Mouse (Mus musculus): ENCODE measurements around the gene Meltf. TPM values are rescaled to one million over a fixed set of nuclear protein-coding genes. Genes with fewer than 3 reads are reported as not detected.
A peak's percentile ranks its signal among the peaks of the same experiment; 100 is the strongest.

Meltf gene
- total RNA-seq, 1 experiment from 2014 or later = not detected

DNA sequence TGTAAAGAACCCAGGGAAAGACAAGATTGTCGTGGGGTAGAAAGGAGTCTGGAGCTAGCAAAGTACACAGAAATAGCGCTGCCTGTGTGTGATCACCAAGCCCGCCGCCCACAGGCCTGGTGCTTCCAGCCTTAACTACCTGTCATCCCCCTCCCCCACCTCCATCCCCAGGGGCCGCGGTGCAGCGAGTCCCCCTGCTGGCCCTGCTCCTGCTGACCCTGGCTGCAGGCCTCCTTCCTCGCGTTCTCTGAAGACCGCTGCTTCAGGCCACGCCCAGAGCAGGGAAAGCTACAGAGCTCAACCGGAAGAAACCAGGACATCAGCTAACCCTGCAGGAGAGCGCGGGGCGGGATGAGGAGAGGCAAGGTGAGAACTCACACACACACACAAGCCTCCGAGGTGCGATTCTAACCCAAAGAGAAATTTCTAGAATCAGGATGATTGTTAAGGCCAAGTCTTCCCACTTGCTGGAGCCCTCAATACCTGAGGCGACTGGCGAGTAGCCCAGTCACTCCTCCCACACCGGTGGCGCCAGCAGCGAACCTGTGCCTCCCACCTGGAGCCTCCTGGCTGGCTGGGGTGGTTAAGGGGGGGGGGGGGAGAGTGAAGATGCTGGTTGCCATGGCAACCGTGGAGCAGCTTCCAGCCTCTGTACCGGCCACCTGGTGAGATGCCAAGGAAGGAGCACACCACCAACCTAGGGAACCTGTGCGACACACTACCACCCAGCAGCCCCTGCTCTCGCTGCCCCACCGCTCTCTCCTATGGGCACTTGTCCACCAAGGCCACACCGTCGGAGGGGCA is 18.6 kb downstream of the Meltf start:
- no peak for DNase-seq

DNA sequence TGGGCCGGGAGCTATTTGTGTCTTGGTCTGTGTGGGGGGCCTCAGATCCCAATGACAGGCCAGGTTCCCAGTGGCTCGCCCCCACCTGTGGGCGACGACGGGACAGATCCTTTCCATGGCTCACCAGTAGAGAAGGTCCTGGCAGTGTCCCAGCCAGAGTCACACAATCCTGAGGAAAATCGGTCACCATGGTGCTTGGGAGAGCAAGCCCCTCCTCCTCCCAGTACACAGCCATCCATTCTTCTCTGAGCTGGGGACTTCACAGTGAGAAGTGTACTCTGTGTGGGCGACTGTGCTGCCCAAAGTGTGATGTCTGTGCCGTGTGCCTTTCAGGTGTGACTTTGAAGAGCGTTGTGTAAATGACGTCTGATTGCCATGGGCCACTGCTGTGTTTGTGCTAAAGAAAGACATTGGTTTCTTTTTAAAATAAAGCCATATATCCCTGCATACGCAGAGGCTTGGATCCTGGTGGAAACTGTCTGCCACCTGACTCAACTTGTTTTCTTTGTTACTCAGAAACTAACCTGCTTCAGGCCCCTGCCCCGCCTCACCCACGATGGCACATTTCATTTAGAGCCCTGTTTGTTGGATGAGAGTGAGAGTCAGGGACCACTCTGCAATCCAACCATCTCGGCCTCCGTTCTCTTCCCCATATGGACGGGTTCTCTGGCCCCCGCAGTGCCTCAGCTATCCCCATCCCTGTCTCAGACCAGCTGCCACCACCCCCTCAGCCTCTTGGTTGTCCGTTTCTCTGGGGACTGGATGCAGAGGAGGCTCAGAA is 20.1 kb downstream of the Meltf start:
- DNase-seq = no peak

DNA sequence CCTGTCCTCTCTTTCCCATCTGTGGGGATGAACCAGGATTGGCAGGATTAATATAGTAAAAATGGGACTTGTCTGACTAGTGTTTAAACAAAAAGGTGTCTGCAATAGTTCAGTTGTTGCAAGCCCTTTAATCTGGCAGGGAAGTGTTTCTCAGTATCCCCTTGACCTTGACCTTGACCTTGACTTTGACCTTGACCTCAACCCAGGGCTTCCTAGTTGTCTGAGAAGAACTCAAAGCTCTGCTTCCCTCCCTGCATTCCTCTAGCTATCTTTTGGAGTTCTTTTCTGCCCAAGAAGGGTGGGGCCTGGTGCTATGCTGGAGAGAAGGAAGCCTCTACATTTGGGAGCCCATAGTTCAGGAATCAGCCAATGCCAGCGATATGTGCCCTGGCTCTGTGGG is 23.3 kb downstream of the Meltf start:
- no peak for DNase-seq

DNA sequence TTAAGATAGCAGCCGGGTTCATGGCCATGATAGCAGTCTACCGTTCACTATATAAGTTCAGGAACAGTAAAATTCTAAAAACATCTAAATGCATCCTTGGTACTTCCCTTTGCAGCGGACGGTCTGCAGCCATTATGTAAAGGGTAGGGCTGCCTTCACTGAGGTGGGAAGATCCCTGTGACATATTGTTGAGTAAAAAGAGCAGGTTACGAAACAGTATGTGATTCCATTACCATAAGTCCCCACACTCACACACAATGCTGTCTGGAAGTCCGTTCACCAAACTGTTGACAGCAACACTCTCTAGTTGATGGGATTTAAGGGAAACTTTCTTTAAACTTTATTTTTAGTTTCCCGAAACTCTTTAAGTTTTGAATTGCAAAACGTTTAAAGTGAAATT is 24.6 kb downstream of the Meltf start:
- no peak for DNase-seq

DNA sequence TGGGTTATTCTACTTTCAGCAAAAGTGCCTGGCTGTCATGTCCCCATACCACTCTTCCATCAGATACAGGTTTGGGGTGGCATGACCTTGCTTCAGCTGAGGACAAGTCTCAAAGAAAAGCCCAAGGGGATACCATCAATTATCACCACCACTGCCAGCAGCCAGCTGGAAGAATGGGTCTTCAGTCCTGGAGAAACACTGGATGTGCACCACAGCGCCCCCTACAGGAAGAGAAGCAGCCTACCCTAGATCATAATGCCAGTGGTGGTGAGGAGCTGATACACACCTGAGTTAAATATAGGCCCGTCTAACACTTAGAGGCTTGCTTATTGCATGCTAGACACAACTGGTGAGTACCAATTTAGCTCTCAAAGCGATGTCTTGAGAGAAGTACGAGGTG is 26.7 kb downstream of the Meltf start:
- DNase-seq = no peak

DNA sequence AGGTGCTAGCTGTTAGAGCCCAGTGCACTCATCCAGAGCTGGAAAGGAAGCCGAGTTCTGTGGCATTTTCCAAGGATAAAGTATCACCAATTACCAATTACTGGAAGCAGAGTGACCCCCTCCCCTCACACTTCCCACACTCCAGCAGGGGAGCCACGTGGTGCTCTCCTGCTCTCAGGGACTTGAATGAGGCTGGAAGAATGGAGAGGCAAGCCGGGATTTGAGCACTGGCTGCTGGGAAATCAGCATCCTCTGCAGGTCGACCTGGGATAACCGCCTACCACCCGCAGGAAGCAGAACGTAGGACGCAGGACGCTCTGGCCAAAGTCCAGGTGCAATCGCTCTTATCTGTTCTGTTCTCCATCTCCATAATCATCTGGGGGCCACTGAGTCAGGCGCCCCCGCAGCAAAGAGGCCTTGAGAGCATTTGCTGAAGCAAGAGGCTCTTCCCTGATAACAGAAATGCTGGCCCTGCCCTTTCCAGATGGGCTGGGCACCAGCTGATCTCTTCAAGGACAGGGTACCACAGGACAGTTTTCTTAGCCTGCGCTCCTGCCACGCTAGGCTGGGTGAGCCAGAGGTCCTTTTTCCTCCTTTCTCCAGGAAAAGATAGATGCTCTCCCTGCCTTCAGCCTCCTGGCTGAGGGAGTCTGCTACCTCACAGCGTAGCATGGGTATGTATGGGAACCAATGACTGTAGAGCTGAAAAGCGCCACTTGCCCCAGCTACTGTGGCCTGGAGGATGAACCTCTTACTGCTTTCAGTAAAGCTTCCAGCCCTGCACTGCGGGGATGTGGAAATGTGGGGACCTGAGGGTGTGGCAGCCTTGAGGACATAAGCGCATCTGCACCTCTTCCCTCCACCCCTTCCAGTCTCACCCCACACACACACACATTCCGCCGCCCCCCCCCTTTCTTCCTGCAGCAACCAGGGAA is 27.5 kb downstream of the Meltf start:
- DNase-seq = no peak

DNA sequence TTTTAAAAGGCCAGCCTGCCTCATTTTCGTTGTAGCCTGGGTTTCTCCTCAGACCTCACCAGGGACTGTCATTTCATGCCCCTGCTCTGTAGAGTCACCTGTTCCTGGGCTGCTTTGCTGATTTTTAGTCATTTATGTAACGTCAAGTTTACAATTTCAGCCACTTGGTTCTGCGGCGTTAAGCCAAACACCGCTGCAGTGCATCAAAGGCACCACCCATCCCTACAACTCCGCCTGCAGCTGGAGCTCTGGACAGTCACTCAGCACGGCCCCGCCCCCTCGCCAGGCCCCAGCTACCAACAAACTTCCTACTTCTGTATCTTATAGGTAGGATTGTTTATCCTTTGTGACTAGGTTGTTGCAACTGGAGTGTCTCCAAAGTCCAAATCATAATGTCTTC is 28.3 kb downstream of the Meltf start:
- peak; percentile 50 for DNase-seq

DNA sequence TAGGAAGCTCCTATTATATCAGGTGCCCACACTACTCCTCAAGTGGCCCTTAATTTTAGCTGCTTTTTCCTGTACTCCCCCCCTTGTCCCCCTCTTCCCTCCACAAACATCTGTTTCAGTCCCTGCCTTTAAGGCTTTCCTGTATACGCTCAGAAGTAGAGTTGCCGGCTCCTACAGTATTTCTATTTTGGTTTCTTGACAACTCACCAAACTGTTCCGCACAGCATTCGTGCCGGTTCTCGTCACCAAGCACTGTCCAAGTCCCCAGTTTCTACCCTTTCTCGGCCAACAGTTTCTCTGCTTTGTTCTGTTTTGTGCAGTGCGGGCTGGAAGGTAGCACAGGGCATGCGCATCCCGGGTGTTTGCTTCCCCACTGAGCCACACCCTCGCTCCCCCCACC is 30.3 kb downstream of the Meltf start:
- DNase-seq = no peak

DNA sequence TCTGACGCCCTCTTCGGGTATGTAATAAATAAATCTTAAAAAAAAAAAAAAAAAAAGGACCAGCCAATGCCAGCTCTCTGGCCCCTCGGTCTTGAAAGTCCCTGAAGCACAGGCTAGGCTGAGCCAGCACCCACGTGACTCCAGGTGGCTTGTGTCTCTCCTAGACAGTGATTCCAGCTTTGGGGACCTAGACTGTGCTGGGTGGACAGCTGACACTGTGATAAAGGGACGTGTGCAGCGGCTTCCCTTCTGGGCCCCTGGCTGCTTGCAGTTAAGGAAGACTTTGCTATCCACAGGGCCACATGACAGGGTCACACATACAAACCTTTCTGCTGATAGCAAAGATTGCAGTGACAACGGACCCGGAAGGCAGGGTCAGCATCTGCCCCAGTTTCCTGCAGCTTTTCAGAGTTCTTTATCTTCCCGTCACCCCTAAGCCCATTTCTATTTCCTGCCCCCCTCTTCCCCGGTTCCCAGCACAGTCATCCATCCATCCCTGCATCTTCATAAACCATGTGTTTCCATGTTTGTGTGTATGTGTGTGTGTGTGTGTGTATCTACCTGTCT is 31.8 kb downstream of the Meltf start:
- DNase-seq = no peak

DNA sequence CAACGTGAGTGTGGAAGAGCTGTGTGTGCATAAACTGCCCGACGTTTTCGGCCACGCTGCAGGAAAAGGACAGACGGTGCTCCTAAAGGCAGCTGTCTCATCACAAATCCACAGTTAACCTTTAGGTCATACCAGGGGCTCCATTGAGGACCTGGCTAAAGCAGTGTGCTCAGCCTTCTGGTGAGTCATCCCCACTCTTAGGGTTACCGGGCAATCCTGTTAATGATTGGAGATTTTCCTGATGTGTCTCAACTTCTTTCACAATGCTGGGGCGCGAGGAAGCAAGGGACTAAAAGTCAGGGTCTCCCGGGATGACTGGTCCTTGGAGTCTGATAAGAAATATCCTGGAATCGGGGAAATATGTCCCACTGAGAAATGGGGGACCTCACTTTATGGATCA is 39.2 kb downstream of the Meltf start:
- no peak for DNase-seq

DNA sequence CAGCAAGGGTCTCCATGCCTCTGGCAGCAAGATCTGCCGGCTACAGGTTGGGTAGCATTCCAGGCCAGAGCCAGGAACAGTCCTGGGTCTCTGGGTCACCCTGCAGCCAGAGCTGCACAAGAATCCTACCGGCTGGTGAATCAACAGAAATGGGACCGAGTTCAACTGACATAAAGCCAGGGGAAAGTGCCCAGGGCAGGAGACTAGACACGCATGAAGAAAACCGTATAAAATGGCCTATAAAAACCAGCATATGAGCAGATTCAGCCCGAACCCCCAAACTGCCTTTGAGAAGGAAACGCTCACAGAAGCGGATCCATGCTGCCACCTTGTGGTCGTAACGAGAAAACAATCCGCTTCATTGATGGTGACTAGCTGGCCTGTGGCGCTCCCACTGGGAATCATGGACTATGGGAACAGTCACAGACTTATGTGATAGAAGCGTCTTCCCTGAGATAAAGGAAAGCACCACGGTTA is 39.7 kb downstream of the Meltf start:
- peak; percentile 71 for DNase-seq

DNA sequence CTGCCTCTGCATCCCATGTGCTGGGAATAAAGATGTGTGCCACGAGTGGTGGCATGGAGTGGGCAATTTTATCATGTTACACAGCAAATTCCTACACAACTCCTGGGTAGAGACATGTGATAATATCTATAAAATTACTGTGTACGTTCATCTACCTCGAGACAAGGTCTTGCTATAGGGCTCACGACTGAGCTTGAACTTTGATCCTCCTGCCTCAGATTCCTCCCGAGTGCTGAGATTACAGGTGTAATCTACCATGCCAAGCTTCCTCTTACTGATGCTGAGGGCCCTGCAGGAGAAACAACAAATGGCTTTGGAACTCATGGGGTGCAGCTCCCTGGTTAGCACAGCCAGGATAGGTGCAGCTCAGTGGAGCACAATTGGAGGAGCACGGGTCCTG is 45.8 kb downstream of the Meltf start:
- DNase-seq = no peak

DNA sequence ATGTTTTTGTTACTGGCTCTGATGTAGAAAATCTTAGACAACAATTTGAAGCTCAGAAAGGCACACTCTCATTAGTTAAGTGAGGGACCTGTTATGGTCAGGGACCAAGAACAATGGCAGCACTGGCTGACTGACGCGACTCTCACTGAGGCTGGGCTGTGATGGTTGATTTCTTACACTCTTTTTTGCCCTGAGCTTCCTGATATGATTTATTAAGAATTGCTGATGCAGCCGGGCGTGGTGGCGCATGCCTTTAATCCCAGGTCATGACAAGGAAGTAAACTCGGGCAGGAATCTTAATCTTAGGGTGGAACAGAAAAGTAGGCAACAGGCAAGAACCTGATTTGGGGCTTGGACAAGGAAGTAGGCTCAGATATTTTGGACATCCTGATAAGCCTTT is 47.5 kb downstream of the Meltf start:
- no peak for DNase-seq

DNA sequence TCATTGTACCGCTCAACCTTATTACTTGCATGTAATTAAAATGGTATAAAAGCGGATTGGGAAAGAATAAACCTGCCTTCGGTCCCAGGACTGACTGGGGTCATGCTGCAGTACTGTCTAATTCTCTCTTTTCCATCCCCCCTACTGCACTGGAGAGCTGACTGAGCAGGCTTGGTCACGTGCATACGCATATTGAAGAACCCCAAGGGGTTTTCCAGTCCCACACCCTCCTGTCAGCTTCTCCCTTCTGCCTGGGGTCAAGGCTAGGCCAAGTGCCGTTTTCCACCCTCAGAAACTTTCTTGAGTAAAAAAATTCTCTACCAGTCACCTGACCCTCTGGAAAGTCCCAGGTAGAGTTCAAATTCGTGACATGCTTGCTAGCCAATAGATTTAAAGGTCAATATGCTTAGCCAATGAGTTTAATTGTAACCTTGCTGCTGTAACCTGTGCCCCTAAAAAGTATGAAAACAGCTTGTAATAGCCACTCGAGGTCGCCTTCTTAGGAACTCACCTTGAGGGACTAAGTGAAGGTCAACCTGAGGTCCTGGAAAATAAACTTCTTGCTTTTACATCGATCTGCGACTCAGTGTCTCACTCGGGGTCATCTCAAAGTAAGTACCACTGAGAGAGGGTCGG is 48.1 kb downstream of the Meltf start:
- no peak for DNase-seq

DNA sequence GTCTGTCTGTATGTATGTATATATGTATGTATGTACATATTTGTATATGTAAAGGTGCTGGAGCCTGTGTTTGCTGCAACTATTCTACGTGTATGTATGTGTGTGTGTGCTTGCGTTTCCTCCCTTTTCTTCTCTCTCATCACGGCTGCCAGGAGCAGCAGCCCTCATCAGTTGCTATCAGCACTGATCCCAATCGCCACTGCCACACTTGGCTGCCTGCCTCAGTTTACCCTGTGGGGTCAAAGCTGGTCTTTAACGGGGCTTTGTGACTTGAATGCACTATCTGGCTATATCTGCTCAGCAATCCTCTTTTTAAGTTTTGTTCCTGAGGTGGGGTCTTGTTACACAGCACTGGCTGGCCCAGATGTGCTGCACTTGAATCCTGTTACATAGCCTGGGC is 48.8 kb downstream of the Meltf start:
- DNase-seq = no peak

DNA sequence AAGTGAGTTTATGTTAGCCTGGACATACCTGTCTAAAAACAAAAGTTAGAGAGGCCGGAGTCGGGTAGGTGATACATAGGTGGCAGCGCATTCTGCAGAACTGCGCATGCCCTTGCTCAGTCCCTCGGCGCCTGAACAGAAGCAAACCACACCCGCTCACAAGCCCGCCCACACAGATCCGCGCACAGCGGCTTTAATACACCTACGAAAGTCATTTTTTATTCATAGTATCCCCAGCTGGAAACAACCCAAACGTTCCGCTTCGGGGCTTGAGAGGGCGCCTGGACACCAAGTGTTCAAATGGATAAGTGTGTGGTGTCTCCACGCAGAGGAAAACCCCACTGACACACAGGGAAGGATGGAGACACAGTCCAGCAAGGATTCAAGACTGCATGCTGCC is 52.7 kb downstream of the Meltf start:
- DNase-seq = no peak

DNA sequence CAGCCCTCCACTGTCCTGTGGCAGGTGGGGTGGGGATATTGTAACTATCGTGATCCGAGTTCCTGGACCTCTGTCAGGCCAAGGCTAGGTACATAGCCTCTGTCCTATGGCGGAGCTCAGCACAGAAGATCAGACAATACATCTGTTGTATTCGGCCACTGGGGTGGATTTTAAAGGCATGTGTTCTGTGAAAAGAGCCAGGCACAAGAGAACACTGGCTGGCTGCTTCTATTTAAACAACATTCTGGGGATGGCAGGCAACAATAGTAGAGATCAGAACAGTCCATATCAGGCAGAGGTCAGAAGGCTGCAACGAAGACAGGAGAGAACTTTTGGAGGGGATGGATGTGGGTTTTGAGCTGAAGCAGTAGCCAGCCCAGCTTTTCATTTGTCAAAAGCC is 53.6 kb downstream of the Meltf start:
- no peak for DNase-seq

DNA sequence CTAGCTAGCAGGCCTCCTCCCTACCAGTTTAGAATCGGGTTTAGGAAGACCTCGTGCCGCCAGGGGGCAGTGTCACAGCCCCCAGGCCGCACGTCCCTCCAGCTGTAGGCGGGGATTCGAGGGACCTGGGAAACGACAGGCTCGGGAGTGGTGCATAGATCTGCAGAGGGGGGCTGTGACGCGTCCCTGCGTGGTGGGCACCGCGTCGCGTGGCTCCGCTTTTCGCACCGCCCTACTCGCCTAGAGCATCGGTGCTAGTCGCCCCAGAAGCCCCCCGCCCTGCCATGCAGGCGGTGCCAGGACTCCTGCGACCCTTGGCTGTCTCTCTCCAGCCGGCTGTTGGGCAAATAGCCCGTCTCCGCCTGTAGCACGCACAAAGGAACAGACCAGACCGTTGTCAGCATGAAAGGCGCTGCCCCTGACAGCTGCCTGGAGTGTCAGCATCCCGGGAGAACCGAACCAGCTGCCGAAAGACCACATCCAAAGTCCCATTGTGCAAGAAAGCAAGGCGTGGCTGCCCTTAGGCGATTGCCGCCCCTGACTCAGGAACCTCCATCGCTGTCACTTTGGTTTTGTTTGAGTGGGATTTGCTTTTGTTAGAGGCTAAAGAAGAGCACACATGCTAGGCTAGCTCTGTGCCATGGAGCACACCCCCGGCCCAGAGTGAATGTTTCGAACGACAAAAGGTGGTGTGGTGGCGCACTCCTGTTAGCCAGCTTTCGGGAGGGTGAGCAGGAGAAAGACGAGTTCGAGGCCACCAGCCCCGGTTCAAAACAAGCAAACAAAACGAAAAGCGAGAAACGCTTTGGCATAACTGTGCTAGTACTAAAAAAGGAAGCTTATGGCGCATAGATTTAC is 54.5 kb downstream of the Meltf start:
- DNase-seq = peak; percentile 81

DNA sequence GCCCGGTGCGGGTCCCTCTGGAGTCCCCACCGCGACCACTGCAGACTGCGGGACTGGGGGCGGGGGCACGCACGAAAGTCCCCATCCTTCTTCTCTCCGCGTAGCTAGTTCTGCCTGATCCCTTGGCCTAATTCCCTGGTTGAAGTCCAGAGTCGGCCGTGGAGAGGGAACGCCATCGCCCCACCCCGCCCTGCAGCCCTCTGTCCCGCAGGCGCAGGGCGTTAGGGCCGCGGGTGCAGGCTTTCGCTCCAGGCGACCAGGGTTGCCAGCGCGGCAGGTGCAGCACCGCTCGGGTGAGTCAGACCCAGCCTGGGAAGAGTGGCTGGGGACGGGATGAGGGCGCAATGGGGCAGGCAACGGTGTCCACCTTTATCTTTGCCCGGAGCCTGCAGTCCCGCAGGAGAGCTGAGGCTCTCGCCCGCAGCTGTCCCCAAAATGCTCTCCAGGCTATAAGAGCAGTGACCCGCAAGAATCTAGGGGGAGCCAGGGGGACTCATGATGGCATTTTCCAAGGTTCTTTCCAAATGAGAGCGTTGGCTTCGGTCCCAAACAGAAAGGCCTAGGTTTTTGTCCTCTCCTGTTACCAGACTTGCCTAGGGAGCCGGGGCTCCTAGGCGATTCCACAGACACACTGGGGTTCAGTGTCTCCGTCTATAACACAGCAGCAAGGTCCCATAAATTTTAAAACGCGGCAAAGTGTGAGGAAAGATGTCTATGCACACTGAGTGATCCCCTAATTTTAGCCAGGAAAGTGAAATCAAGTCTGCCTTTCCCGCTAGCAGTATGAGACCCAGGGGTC is 55.3 kb downstream of the Meltf start, which contains the start of gene Pigz:
Pigz (plus strand) TSS at position 101 of the 799 bp plus-strand sequence.
- peak; percentile 58 for DNase-seq

DNA sequence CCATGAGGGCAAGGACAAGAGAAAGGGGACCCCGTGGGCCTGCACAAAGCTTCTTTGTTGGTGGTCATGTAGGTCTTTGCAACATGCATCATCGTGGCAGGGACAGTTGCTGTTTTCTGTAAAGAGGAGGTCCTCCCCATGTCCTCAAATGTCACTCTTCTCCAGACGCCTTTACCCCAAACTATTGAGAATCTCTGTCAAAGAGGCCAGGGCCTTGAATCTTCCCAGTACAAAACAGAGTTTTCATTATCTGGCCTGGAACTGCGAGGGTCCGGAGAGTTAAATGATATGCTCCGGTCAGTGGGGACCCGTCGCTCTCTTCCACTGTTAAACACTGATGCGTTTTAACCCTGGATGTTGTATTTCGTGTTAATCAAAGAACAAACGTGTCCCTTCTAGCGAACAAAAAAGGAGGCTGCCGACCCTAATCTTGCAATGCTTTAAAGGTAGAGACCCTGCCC is 56.0 kb downstream of the Meltf start:
- no peak for DNase-seq

Data from adrenal gland, postnatal 25 days (tissue).